Mouse (Mus musculus) kidney, adult 2 months (tissue): ENCODE data around the gene Ccnd1.

Experiments
- CTCF ChIP-seq: fragments of 200-500 bp; conservative IDR thresholded peaks from 2 replicates; pipeline ENCODE4 v1.5.1; 2011; ENCODE audit warnings: low read depth, mild to moderate bottlenecking, control low read depth, low read length, moderate library complexity, mixed read lengths; ENCODE audit not compliant: insufficient read depth, insufficient read length
- POLR2A ChIP-seq: fragments of 200-500 bp; IDR thresholded peaks from one replicate; pipeline ENCODE4 v1.6.1; 2011; ENCODE audit warnings: low read depth, low read length, control low read depth

DNA sequence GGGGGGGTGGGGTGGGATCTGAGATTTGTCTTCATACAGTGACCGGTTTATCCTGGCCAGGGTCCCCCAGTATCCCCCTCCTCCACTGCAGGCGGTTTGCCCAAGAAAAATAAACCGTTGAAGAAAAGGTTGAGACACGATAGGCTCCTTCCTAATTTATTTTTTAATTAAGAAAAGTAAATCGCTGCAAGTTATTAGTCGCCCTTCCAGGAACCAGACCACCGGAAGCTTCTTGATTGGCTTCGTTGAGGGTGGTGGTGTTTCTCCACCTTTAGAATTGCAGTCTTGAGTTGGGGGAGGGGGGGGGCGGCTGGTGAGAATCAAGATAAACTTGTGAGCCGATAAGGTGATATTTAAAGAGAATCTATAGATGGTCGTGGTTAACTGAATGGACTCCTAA lies 860 bp upstream of the Ccnd1 start:
- TF ChIP-seq CTCF (no peak), POLR2A (no peak)
